Mouse (Mus musculus) forebrain, postnatal 0 days (tissue): ENCODE measurements around the gene Mrpl12. TPM values are rescaled to one million over a fixed set of nuclear protein-coding genes. Genes with fewer than 3 reads are reported as not detected.
A peak's percentile ranks its signal among the peaks of the same experiment; 100 is the strongest.
"Not testable (repeated sequence)": the region's sequence is repeated elsewhere in the genome, so short reads cannot be mapped to it uniquely, and the experiment has no call there.

Experiments used
- ATAC-seq: fragments of 200-750 bp; cut with Nextera tagmentation; 2 replicates; pipeline ENCODE4 v1.8.0; 2017; ENCODE audit warnings: mild to moderate bottlenecking, moderate library complexity
- DNase-seq: peaks from one replicate; pipeline ENCODE4 v3.0.0-alpha.2; 2015
- H3K27ac ChIP-seq: fragments of 300-500 bp; sonication (generic); 2 replicates; pipeline ENCODE4 v1.5.1; 2014; ENCODE audit warnings: low read depth, mild to moderate bottlenecking, antibody characterized with exemption, low read length, moderate library complexity, mixed read lengths
- H3K27me3 ChIP-seq: fragments of 300-500 bp; sonication (generic); 2 replicates; pipeline ENCODE4 v1.6.1; 2014; ENCODE audit warnings: mild to moderate bottlenecking, low read length, mixed read lengths; ENCODE audit not compliant: insufficient read depth
- H3K36me3 ChIP-seq: fragments of 300-500 bp; sonication (generic); 2 replicates; pipeline ENCODE4 v1.6.1; 2014; ENCODE audit warnings: mild to moderate bottlenecking, moderate library complexity; ENCODE audit not compliant: insufficient read depth
- H3K4me1 ChIP-seq: fragments of 300-500 bp; sonication (generic); 2 replicates; pipeline ENCODE4 v1.6.1; 2014; ENCODE audit warnings: antibody characterized with exemption; ENCODE audit not compliant: insufficient read depth
- H3K4me2 ChIP-seq: fragments of 300-500 bp; sonication (generic); 2 replicates; pipeline ENCODE4 v1.6.1; 2014; ENCODE audit warnings: low read depth, mild to moderate bottlenecking, moderate library complexity
- H3K4me3 ChIP-seq: fragments of 300-500 bp; sonication (generic); 2 replicates; pipeline ENCODE4 v1.5.1; 2014; ENCODE audit warnings: low read depth, low read length, mixed read lengths
- H3K9ac ChIP-seq: fragments of 300-500 bp; sonication (generic); 2 replicates; pipeline ENCODE4 v1.6.1; 2014; ENCODE audit warnings: mild to moderate bottlenecking
- H3K9me3 ChIP-seq: fragments of 300-500 bp; sonication (generic); 2 replicates; pipeline ENCODE4 v1.6.1; 2016; ENCODE audit warnings: low read length
- CTCF ChIP-seq: sonication (generic); IDR thresholded peaks from 2 replicates; pipeline ENCODE4 v1.5.1; 2016; ENCODE audit warnings: antibody characterized with exemption, control low read depth, low read depth
- WGBS: fragments of 180-500 bp; shearing (Covaris S2); extraction: QIAGEN DNeasy Blood & Tissue Kit; methylation state at CpG from one replicate; pipeline ENCODE4 v1.1.7; 2014; 5-methylcytosine and 5-hydroxymethylcytosine counted together
- polyA plus RNA-seq: library from polyadenylated mRNA; unstranded; fragments of >200 nt; fragmentation: Nextera tagmentation; extraction: Ambion mirVana; gene quantifications from 2 replicates; pipeline ENCODE4 v1.2.1, GENCODE M21; 2015
- total RNA-seq: library from RNA; depleted of rRNA; stranded (reverse); fragments of >200 nt; gene quantifications from 2 replicates; pipeline ENCODE4 v1.2.3, GENCODE M21; 2014

Mrpl12 gene
- total and polyA plus RNA-seq, 2 experiments from 2014 or later: 42.6 to 143 TPM

DNA sequence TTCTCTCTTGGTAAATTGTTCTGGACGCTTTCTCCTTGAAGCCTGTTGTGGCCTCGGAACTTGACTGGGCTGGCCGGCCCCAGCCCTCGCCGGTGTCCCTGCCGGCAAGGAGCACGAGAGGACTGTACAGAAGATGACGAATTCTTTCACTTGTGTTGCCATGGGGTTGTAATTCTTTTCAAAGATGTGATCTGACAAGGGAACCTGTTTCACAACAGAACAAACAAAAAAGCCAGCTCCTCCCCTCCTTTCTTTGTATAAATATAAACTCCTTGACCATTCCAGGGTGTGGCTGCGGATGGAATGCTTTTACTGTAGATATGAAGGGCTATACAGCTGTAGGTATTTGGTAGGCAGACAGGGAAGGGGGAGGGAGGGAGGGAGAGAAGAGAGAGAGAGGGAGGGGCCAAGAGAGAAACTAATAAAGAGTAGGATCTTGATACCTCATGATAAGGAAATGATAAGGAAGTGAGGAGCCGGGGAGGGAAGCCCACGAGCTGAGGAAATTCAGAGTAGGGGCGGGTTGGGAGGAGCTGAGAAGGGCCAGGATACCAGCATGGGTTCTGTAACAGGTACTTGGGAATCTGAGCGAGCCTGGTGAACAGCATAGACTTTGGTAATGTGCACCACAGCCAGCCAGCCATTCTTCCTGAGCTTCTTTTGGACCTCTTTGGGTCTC is 23.3 kb downstream of the Mrpl12 start:
- WGBS: 80% methylated on average over 13 of the region's 13 CpGs
- Histone ChIP-seq H3K4me3 (no peak overlapping the region), H3K36me3 (no peaks in the 10 kb centered on the region), H3K4me2 (no peak overlapping the region), H3K27me3 (no peaks in the 10 kb centered on the region), H3K4me1 (no peaks in the 10 kb centered on the region), H3K9me3 (no peaks in the 10 kb centered on the region), H3K27ac (no peak overlapping the region), H3K9ac (no peak overlapping the region)
- ATAC-seq: no peak
- no peak for TF ChIP-seq CTCF
- no peak for DNase-seq

DNA sequence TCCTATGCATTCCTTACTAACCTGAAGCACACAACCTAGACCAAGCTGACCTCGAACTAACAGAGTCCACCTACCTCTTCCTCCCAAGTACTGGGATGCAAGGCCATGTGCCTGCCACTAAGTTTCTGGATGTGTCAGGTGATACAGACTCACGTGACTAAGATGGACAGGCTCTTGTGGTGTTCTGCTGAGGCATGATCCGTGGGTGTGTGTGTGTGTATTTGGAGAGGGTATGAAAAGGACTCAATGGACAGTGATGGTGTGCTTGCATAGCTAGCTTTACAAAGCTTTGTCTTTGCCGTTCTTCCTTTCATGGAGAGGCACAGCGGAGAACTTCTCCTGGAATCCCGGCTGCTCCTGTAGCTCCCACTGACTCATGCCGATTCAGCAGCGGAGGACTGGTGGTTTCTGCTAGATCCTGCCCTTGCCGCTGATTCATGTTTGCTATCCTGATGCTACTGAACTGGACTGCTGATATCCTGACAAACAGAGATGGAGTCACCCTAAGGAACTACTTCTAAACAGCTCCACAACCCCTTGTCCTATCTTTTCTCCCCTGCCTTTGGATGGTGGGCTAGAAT is 24.0 kb downstream of the Mrpl12 start:
- DNase-seq: no peak
- Histone ChIP-seq H3K4me1 (no peaks in the 10 kb centered on the region), H3K36me3 (no peaks in the 10 kb centered on the region), H3K4me2 (no peak overlapping the region), H3K27me3 (no peaks in the 10 kb centered on the region), H3K9ac (no peak overlapping the region), H3K9me3 (no peaks in the 10 kb centered on the region), H3K4me3 (no peak overlapping the region), H3K27ac (no peak overlapping the region)
- TF ChIP-seq CTCF: no peak
- WGBS: 86% methylated on average over 9 of the region's 9 CpGs
- no peak for ATAC-seq

DNA sequence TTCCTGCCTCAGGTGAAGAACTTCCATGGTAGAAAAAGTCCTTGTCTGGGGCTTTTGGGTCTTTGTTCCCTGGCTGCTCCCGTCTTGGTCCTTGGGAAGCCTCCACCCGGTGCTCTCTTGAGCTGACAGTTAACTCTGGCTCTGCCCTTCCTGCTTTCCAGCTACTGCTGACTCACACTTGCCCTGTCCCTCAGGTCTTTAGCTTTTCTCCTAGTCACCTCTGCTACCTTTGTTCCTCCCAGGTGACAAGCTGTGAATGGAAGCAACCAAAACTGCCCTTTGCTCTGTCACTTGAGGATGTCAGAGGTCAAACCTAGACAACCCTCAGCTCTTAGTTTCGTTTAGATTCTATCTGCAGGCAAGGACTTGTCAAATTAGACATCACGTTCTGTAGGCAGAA is 25.5 kb downstream of the Mrpl12 start:
- Histone ChIP-seq H3K9me3 (no peaks in the 10 kb centered on the region), H3K4me2 (no peak overlapping the region), H3K27me3 (no peaks in the 10 kb centered on the region), H3K4me1 (no peaks in the 10 kb centered on the region), H3K4me3 (no peak overlapping the region), H3K9ac (no peak overlapping the region), H3K27ac (no peak overlapping the region), H3K36me3 (no peaks in the 10 kb centered on the region)
- ATAC-seq (no peak), DNase-seq (no peak)
- WGBS: 31% methylated on average over 4 of the region's 4 CpGs
- no peak for TF ChIP-seq CTCF

DNA sequence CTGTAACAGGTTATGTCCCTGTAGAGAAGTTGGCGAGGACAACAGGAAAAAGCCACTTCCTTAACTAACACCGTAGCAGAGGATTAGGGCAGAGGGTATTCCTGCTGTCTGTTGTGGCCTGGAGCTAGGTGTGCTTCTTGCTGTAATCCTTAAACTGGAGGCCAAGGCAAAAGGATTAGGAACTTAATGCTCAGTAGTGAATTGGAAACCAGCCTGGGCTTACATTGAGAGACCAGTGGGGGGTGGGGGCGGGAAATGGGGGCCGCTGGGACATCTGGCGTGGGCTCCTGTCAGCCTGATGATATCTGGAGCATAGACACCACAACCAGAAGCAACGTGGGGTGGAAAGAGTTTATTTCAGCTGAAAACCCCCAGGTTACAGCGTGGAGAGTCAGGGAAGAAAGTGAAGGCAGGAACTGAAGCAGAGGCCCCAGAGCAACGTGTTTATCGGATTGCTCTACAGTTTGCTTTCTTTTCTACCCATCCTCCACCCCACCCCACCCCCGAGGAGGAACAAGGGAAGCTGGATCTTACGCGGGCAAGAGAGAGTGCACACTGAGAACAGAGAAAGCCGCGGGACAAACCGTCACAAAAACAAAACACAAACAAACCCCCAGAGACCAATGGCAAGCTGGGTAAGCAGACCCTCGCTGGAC is 26.1 kb downstream of the Mrpl12 start:
- no peak for ATAC-seq
- Histone ChIP-seq H3K4me2 (peak overlapping the region; percentile 17; the same call in 1 of the 2 replicates), H3K27me3 (no peaks in the 10 kb centered on the region), H3K4me3 (no peak overlapping the region), H3K27ac (no peak overlapping the region), H3K9ac (no peak overlapping the region), H3K36me3 (no peaks in the 10 kb centered on the region), H3K9me3 (no peaks in the 10 kb centered on the region), H3K4me1 (no peaks in the 10 kb centered on the region)
- 5% methylated on average over 16 of the region's 16 CpGs for WGBS
- DNase-seq: no peak
- TF ChIP-seq CTCF: no peak

DNA sequence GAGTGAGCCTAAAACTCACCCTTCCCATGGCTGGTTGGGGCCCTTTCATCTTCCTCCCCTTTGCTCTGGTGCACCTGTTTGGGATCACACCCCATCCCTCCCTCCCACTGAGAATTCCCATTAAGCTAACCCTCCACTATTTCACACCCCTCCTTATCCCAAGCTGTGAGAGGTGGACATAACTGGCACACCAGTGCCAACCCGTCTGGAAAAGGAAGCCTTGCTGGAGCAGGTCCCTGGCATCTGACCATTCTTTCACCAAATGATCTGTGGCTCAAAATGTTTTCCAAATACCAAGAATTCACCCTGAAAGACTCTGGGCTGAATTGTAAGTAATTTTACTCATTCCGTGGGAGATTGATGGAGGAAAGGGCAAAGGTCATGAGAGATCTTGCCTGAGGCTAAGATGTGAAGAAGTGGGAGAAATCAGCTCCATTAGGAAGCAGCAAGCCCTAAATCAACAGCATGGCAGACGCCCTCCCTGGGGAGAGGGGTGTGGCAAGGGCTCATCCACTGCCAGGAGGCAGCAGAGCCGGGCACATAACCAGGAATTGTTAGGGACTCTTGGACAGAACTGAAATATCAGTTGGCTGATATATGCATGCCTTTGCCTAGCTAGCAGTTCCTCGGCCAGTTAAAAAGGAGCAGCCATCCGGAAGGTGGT is 28.5 kb downstream of the Mrpl12 start:
- Histone ChIP-seq H3K27me3 (no peaks in the 10 kb centered on the region), H3K4me1 (no peaks in the 10 kb centered on the region), H3K36me3 (no peaks in the 10 kb centered on the region), H3K4me2 (no peak overlapping the region), H3K9ac (no peak overlapping the region), H3K27ac (no peak overlapping the region), H3K9me3 (no peaks in the 10 kb centered on the region), H3K4me3 (no peak overlapping the region)
- TF ChIP-seq CTCF: no peak
- DNase-seq: no peak
- WGBS: 46% methylated on average over 6 of the region's 6 CpGs
- no peak for ATAC-seq

DNA sequence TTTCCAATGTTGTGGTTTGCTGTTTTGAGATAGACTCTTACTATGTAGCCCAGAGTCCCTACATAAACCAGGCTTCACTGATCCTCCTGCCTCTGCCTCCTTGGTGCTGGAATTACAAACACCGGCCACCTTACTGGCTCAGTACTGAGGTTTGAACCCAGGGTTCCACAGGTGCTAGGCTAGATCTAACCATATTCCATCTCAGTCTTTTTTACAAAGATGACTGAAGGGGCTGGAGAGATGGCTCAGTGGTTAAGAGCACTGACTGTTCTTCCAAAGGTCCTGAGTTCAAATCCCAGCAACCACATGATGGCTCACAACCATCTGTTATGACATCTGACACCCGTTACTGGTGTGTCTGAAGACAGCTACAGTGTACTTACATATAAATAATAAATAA is 29.8 kb downstream of the Mrpl12 start:
- not testable (repeated sequence) for DNase-seq, H3K27me3 ChIP-seq, H3K4me3 ChIP-seq, H3K9me3 ChIP-seq, H3K9ac ChIP-seq, ATAC-seq, H3K36me3 ChIP-seq, H3K4me2 ChIP-seq, H3K27ac ChIP-seq, H3K4me1 ChIP-seq
- 89% methylated on average over 2 of the region's 2 CpGs for WGBS

DNA sequence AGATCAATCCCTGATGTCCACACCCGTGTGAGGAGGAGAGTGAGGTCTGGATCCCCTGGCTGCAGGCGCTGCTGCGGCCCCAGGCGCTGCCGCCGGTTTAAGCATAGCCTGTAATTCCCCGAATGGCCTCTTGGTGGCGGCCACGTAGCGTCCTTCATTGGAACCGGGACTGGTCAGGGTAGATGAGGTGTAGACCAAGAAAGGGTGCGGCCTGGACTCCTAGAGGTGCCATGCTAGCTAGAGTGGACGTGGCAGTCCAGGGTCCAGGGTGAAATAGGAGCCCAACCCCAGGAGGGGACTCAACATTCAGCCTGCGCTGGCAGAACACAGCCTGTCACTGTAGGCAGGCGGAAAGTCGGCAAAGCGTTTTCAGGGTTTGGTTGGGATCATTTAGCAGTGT is 31.2 kb downstream of the Mrpl12 start:
- Histone ChIP-seq H3K4me1 (no peaks in the 10 kb centered on the region), H3K4me2 (no peak overlapping the region), H3K27me3 (no peaks in the 10 kb centered on the region), H3K9me3 (no peaks in the 10 kb centered on the region), H3K27ac (no peak overlapping the region), H3K36me3 (no peaks in the 10 kb centered on the region), H3K9ac (no peak overlapping the region), H3K4me3 (no peak overlapping the region)
- ATAC-seq (peak; percentile 50), DNase-seq (peak; percentile 84)
- WGBS: 17% methylated on average over 17 of the region's 17 CpGs
- TF ChIP-seq CTCF: peak; percentile 97
